Mouse (Mus musculus): ENCODE data around the gene Neurod4.

The Neurod4 gene

GRCm38 (mm10) chr10:130232117-130232516 lies 47.9 kb downstream of the Neurod4 start:
- DNase-seq: no peak

- no peak for DNase-seq
Measured at GRCm38 (mm10) chr10:130229584-130229983, 50.5 kb downstream of the Neurod4 start.

DNA sequence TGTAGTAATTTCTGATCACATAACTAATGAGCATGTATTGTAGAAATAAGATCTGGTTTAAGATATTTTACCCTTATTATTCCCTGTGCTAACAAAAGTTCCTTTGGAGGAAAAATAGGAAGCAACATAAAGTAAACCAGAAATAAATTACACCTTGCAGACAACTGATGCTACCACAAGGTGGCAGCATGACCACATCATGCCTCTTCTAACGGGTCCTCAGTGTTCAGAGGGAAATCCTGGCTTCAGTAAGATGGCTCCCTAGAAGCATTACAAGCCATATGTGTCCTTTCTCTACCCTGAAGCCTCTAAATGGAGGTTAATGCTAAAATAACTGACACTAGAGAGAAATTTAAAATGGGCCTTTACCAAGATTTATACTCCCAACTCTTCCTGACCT lies 51.8 kb downstream of the Neurod4 start:
- DNase-seq: peak; percentile 38

GRCm38 (mm10) chr10:130225034-130225433 lies 55.0 kb downstream of the Neurod4 start:
- DNase-seq: no peak

All from liver (tissue).